In genomic region chr5:137305822-137306221, GRCm38 (mm10) we compare ENCODE assay signal across 9 mouse cellular contexts. TPM values are rescaled to one million over a fixed set of nuclear protein-coding genes. Genes with fewer than 3 reads are reported as not detected.
A peak's percentile ranks its signal among the peaks of the same experiment; 100 is the strongest.
DNase-seq lines count a peak whose midpoint lies in the region; ATAC-seq and TF ChIP-seq lines count a peak whose summit lies in the region.
"Had no signal": no experiment of that assay in that cellular context is flagged by ENCODE, and none has a peak within 500 bp of the region (broad histone marks: within the 10 kb centered on the region; RNA-seq: fewer than 3 reads in every experiment).

No protein-coding gene starts in this region.

- H3K27me3 ChIP-seq in heart, embryonic 10.5 days (ENCODE audit: insufficient read depth, poor library complexity, severe bottlenecking), result no peaks in the 10 kb centered on the region
- no peaks in the 10 kb centered on the region for H3K27me3 ChIP-seq in CH12.LX (replicated peaks)
- H3K27me3 ChIP-seq in forebrain, embryonic 15.5 days, result no peaks in the 10 kb centered on the region
- no peaks in the 10 kb centered on the region for H3K27me3 ChIP-seq in liver, postnatal 0 days (ENCODE audit: insufficient read depth, low read length)

- dilution Hi-C loops in CH12.LX (cut with MboI; ENCODE audit: extremely low pct_ligation_motif_present, extremely low pct_unique_long_range_greater_than_20kb, low sequenced_read_pairs), result no loop called here

- peak overlapping the region; percentile 93 for H3K4me2 ChIP-seq in CH12.LX (ENCODE audit: insufficient read depth, low read depth, poor library complexity, severe bottlenecking)
- H3K4me2 ChIP-seq in forebrain, embryonic 15.5 days (replicated peaks), result peak overlapping the region; percentile 67
- H3K4me2 ChIP-seq in liver, postnatal 0 days (ENCODE audit: low read depth, low read length), result peak overlapping the region; percentile 74

- WGBS in heart, embryonic 10.5 days, result 80% methylated on average over 3 of the region's 3 CpGs
- 73% methylated on average over 3 of the region's 3 CpGs for WGBS in forebrain, embryonic 15.5 days
- WGBS in liver, postnatal 0 days (ENCODE audit: insufficient replicate concordance), result 26% methylated on average over 3 of the region's 3 CpGs

- no peak for ATAC-seq in forebrain, embryonic 15.5 days (replicated peaks)
- ATAC-seq in liver, postnatal 0 days, result no peak
- ATAC-seq in cerebellum, adult (ENCODE audit: insufficient number of reproducible peaks, low FRiP score, low TSS enrichment), result no peak

- peak; percentile 58 for TF ChIP-seq POLR2A in CH12.LX (IDR thresholded peaks at IDR 0.05; ENCODE audit: low read depth, low read length)

- no peak for TF ChIP-seq EP300 in CH12.LX (IDR thresholded peaks at IDR 0.05; ENCODE audit: low read length)
- TF ChIP-seq EP300 in liver, postnatal 0 days (IDR thresholded peaks at IDR 0.05; ENCODE audit: low read depth), result no peak

- H3K36me3 ChIP-seq in heart, embryonic 10.5 days, result peaks cover 77% of the 10 kb centered on the region
- H3K36me3 ChIP-seq in CH12.LX (replicated peaks in 1 of 2; ENCODE audit: control insufficient read depth in 1 of 2, insufficient read depth in 1 of 2, low read length in 1 of 2), result peaks cover 30 to 68% of the 10 kb centered on the region in 2 experiments
- H3K36me3 ChIP-seq in forebrain, embryonic 15.5 days, result peaks cover 36% of the 10 kb centered on the region
- H3K36me3 ChIP-seq in liver, postnatal 0 days (replicated peaks; ENCODE audit: insufficient read depth, low read length), result peaks cover 59% of the 10 kb centered on the region

- H3K9me3 ChIP-seq in heart, embryonic 10.5 days, result no peaks in the 10 kb centered on the region
- H3K9me3 ChIP-seq in CH12.LX (replicated peaks; ENCODE audit: low read length), result peaks cover 6% of the 10 kb centered on the region
- H3K9me3 ChIP-seq in forebrain, embryonic 15.5 days, result no peaks in the 10 kb centered on the region
- H3K9me3 ChIP-seq in liver, postnatal 0 days (ENCODE audit: low read length), result no peaks in the 10 kb centered on the region

- H3K79me2 ChIP-seq in CH12.LX (replicated peaks; ENCODE audit: control insufficient read depth, extremely low read depth, insufficient read depth, poor library complexity, severe bottlenecking), result peaks cover 56% of the 10 kb centered on the region

- peak overlapping the region; percentile 89 for H3K9ac ChIP-seq in CH12.LX (ENCODE audit: insufficient read depth, low read depth)
- H3K9ac ChIP-seq in forebrain, embryonic 15.5 days (replicated peaks), result peak overlapping the region; percentile 97
- peak overlapping the region; percentile 95 for H3K9ac ChIP-seq in liver, postnatal 0 days (replicated peaks)

- H3K4me1 ChIP-seq in heart, embryonic 10.5 days, result peaks cover 31% of the 10 kb centered on the region
- peaks cover 12 to 51% of the 10 kb centered on the region in 2 experiments for H3K4me1 ChIP-seq in CH12.LX (ENCODE audit: control insufficient read depth in 1 of 2, insufficient read depth in 2 of 2)
- peaks cover 55% of the 10 kb centered on the region for H3K4me1 ChIP-seq in forebrain, embryonic 15.5 days
- H3K4me1 ChIP-seq in liver, postnatal 0 days (ENCODE audit: insufficient read depth), result peaks cover 24% of the 10 kb centered on the region

- no peak for TF ChIP-seq CTCF in CH12.LX (conservative IDR thresholded peaks at IDR 0.05 in 1 of 2, IDR thresholded peaks at IDR 0.05 in 1 of 2; ENCODE audit: low read depth in 2 of 2, low read length in 2 of 2)
- no peak for TF ChIP-seq CTCF in liver, postnatal 0 days (IDR thresholded peaks at IDR 0.05; ENCODE audit: low read depth)

- TF ChIP-seq RAD21 in CH12.LX (IDR thresholded peaks at IDR 0.05; ENCODE audit: low read depth, low read length), result no peak

- H3K27ac ChIP-seq in heart, embryonic 10.5 days, result no peak overlapping the region
- H3K27ac ChIP-seq in CH12.LX (ENCODE audit: insufficient read depth, low read depth), result 0 out of 2 replicates have a peak overlapping the region, but pooled peaks have one; percentile 17
- H3K27ac ChIP-seq in forebrain, embryonic 15.5 days (replicated peaks), result no peak overlapping the region
- no peak overlapping the region for H3K27ac ChIP-seq in liver, postnatal 0 days (ENCODE audit: low read depth)

- H3K4me3 ChIP-seq in heart, embryonic 10.5 days, result peak overlapping the region; percentile 97
- peak overlapping the region; percentile 82 to 88 (median 83) for H3K4me3 ChIP-seq in CH12.LX (replicated peaks in 1 of 3; ENCODE audit: low read depth in 2 of 3, low read length in 2 of 3, poor library complexity in 1 of 3)
- peak overlapping the region; percentile 92 for H3K4me3 ChIP-seq in forebrain, embryonic 15.5 days
- peak overlapping the region; percentile 85 for H3K4me3 ChIP-seq in liver, postnatal 0 days (ENCODE audit: low read depth, low read length)

- in situ Hi-C loops in CH12.LX (cut with MboI; ENCODE audit: low pct_ligation_motif_present, low pct_unique_long_range_greater_than_20kb, low sequenced_read_pairs), result no loop called here

- DNase-seq in heart, embryonic 10.5 days (ENCODE audit: low spot score), result no peak
- no peak for DNase-seq in heart, adult 9 months (ENCODE audit: low spot score in 2 of 2)
- DNase-seq in CH12.LX (ENCODE audit: extremely low read depth), result peak; percentile 71
- peak; percentile 12 for DNase-seq in liver, postnatal 0 days
- DNase-seq in layer of hippocampus, postnatal 25 days (ENCODE audit: extremely low spot score in 1 of 2, low spot score in 1 of 2), result no peak
- no peak for DNase-seq in urinary bladder, postnatal 10 days (ENCODE audit: low spot score)
- DNase-seq: kidney, postnatal 4 days had no signal

TF ChIP-seq in CH12.LX, 34 proteins besides CTCF, POLR2A, EP300 and RAD21 (continues in another document):
- TF ChIP-seq MYC (IDR thresholded peaks at IDR 0.05; ENCODE audit: low read depth, low read length), result peak; percentile 100
- TF ChIP-seq KAT2A (IDR thresholded peaks at IDR 0.05; ENCODE audit: insufficient replicate concordance, low read length), result no peak
- TF ChIP-seq ZMIZ1 (IDR thresholded peaks at IDR 0.05; ENCODE audit: low read depth, low read length), result 0 out of 2 replicates have a peak, but pooled peaks have one; percentile 8
- TF ChIP-seq TBP (conservative IDR thresholded peaks at IDR 0.05; ENCODE audit: low read depth, low read length), result 0 out of 2 replicates have a peak, but pooled peaks have one; percentile 30
- TF ChIP-seq PAX5 (IDR thresholded peaks at IDR 0.05; ENCODE audit: low read length), result no peak
- no peak for TF ChIP-seq ZC3H11A (IDR thresholded peaks at IDR 0.05; ENCODE audit: low read depth, low read length)
- no peak for TF ChIP-seq USF1 (IDR thresholded peaks at IDR 0.05; ENCODE audit: low read depth, low read length)
- no peak for TF ChIP-seq RCOR1 (conservative IDR thresholded peaks at IDR 0.05; ENCODE audit: low read depth, low read length)
- peak; percentile 27; the same call in 1 of the 2 replicates for TF ChIP-seq ETS1 (conservative IDR thresholded peaks at IDR 0.05; ENCODE audit: low read depth, low read length)
- TF ChIP-seq SIN3A (IDR thresholded peaks at IDR 0.05; ENCODE audit: low read length), result peak; percentile 67; the same call in 1 of the 2 replicates
- TF ChIP-seq ELF1 (IDR thresholded peaks at IDR 0.05; ENCODE audit: low read depth, low read length), result no peak
- no peak for TF ChIP-seq IRF4 (IDR thresholded peaks at IDR 0.05; ENCODE audit: low read depth, low read length)

RNA-seq across cellular contexts. Expression of gene Srrt, which starts 1.7 kb away (rescaled TPM):
- polyA plus RNA-seq in heart, embryonic 10.5 days (2016; fragmentation: Nextera tagmentation; extraction: Ambion mirVana), result 124 and 147 TPM in 2 replicates
- total RNA-seq in CH12.LX (2012; rRNA removed) (165 and 267 TPM in 2 replicates), CH12.LX (2014; rRNA removed) (148 and 183 TPM in 2 replicates)
- polyA plus RNA-seq in CH12.LX (2012; ENCODE audit: insufficient read length, low read depth), result 493 and 576 TPM in 2 replicates
- polyA plus RNA-seq in forebrain, embryonic 15.5 days (2015; fragmentation: Nextera tagmentation; extraction: Ambion mirVana), result 118 and 129 TPM in 2 replicates
- 24.1 and 28.2 TPM in 2 replicates for polyA plus RNA-seq in liver, postnatal 0 days (2015; fragmentation: Nextera tagmentation; extraction: Ambion mirVana)
- total RNA-seq in layer of hippocampus, postnatal 25 days (2021), result 100 to 1,000 TPM; 164 to 213 TPM

RNA-seq across cellular contexts. Expression of gene Trip6, which starts 8.4 kb away (rescaled TPM):
- 55.6 and 62.2 TPM in 2 replicates for polyA plus RNA-seq in heart, embryonic 10.5 days (2016; fragmentation: Nextera tagmentation; extraction: Ambion mirVana)
- 1.4 and 1.8 TPM in 2 replicates for total RNA-seq in CH12.LX (2012; rRNA removed)
- total RNA-seq in CH12.LX (2014; rRNA removed), result 0.81 and 0.86 TPM in 2 replicates
- polyA plus RNA-seq in CH12.LX (2012; ENCODE audit: insufficient read length, low read depth), result 3.9 and 5.1 TPM in 2 replicates
- 19.1 and 21.1 TPM in 2 replicates for polyA plus RNA-seq in forebrain, embryonic 15.5 days (2015; fragmentation: Nextera tagmentation; extraction: Ambion mirVana)
- polyA plus RNA-seq in liver, postnatal 0 days (2015; fragmentation: Nextera tagmentation; extraction: Ambion mirVana), result 7.5 and 9.2 TPM in 2 replicates
- 1 to 10 TPM; 4.6 to 6.4 TPM for total RNA-seq in layer of hippocampus, postnatal 25 days (2021)

RNA-seq across cellular contexts. Expression of gene Ufsp1, which starts 11.4 kb away (rescaled TPM):
- 11.1 and 12.3 TPM in 2 replicates for polyA plus RNA-seq in heart, embryonic 10.5 days (2016; fragmentation: Nextera tagmentation; extraction: Ambion mirVana)
- 2.9 and 4.1 TPM in 2 replicates for total RNA-seq in CH12.LX (2012; rRNA removed)
- 0.91 and 1.6 TPM in 2 replicates for total RNA-seq in CH12.LX (2014; rRNA removed)
- polyA plus RNA-seq in CH12.LX (2012; ENCODE audit: insufficient read length, low read depth), result 4.4 and 5.2 TPM in 2 replicates
- 8.4 and 9.4 TPM in 2 replicates for polyA plus RNA-seq in forebrain, embryonic 15.5 days (2015; fragmentation: Nextera tagmentation; extraction: Ambion mirVana)
- polyA plus RNA-seq in liver, postnatal 0 days (2015; fragmentation: Nextera tagmentation; extraction: Ambion mirVana), result 9.1 and 9.5 TPM in 2 replicates
- 10 to 100 TPM; 14.3 to 16.0 TPM for total RNA-seq in layer of hippocampus, postnatal 25 days (2021)

RNA-seq across cellular contexts. Expression of gene Ache, which starts 18.5 kb away (rescaled TPM):
- 10.7 and 24.1 TPM in 2 replicates for polyA plus RNA-seq in heart, embryonic 10.5 days (2016; fragmentation: Nextera tagmentation; extraction: Ambion mirVana)
- 0.13 TPM in 2 replicates for total RNA-seq in CH12.LX (2012; rRNA removed)
- not detected in 2 replicates for total RNA-seq in CH12.LX (2014; rRNA removed)
- 0.11 and 0.23 TPM in 2 replicates for polyA plus RNA-seq in CH12.LX (2012; ENCODE audit: insufficient read length, low read depth)
- polyA plus RNA-seq in forebrain, embryonic 15.5 days (2015; fragmentation: Nextera tagmentation; extraction: Ambion mirVana), result 7.7 and 11.2 TPM in 2 replicates
- 10.3 and 11.1 TPM in 2 replicates for polyA plus RNA-seq in liver, postnatal 0 days (2015; fragmentation: Nextera tagmentation; extraction: Ambion mirVana)
- total RNA-seq in layer of hippocampus, postnatal 25 days (2021), result 10 to 100 TPM; 63.8 to 67.6 TPM

RNA-seq across cellular contexts. Expression of gene Slc12a9, which starts 27.6 kb away (rescaled TPM):
- 10.6 and 12.0 TPM in 2 replicates for polyA plus RNA-seq in heart, embryonic 10.5 days (2016; fragmentation: Nextera tagmentation; extraction: Ambion mirVana)
- total RNA-seq in CH12.LX (2012; rRNA removed), result 11.1 and 11.5 TPM in 2 replicates
- 2.8 and 3.0 TPM in 2 replicates for total RNA-seq in CH12.LX (2014; rRNA removed)
- 7.9 and 8.2 TPM in 2 replicates for polyA plus RNA-seq in CH12.LX (2012; ENCODE audit: insufficient read length, low read depth)
- 20.1 and 23.1 TPM in 2 replicates for polyA plus RNA-seq in forebrain, embryonic 15.5 days (2015; fragmentation: Nextera tagmentation; extraction: Ambion mirVana)
- 2.9 and 3.2 TPM in 2 replicates for polyA plus RNA-seq in liver, postnatal 0 days (2015; fragmentation: Nextera tagmentation; extraction: Ambion mirVana)
- total RNA-seq in layer of hippocampus, postnatal 25 days (2021), result 10 to 100 TPM; 24.9 to 32.8 TPM

Comparison
In these comparisons a context has a peak if more than half of its experiments do, and no peak if none do; other contexts are left out.
1. DNase-seq: peak in CH12.LX (single experiment) and liver, postnatal 0 days (single experiment); none in heart, embryonic 10.5 days (single experiment), heart, adult 9 months (0 of 2), layer of hippocampus, postnatal 25 days (0 of 2) and urinary bladder, postnatal 10 days (single experiment).
2. Peak in every context shown above with its lines, with median percentiles within 50 percentile points of each other: H3K4me3 ChIP-seq, H3K4me2 ChIP-seq and H3K9ac ChIP-seq.